Mouse (Mus musculus) kidney, embryonic 15.5 days (tissue): ENCODE data around the gene Gabpb2. TPM values are rescaled to one million over a fixed set of nuclear protein-coding genes. Genes with fewer than 3 reads are reported as not detected.

Experiments used
- ATAC-seq: fragments of 200-750 bp; cut with Nextera tagmentation; replicated peaks from 2 replicates; pipeline ENCODE4 v1.8.0; 2017; ENCODE audit warnings: moderate TSS enrichment; ENCODE audit not compliant: low FRiP score
- H3K27ac ChIP-seq: fragments of 300-500 bp; sonication (generic); 2 replicates; pipeline ENCODE4 v1.5.1; 2015; ENCODE audit warnings: mild to moderate bottlenecking, inconsistent platforms
- H3K27me3 ChIP-seq: fragments of 300-500 bp; sonication (generic); 2 replicates; pipeline ENCODE4 v1.6.1; 2015; ENCODE audit warnings: inconsistent platforms
- H3K36me3 ChIP-seq: fragments of 300-500 bp; sonication (generic); 2 replicates; pipeline ENCODE4 v1.6.1; 2015; ENCODE audit warnings: inconsistent platforms
- H3K4me1 ChIP-seq: fragments of 300-500 bp; sonication (generic); 2 replicates; pipeline ENCODE4 v1.6.1; 2015; ENCODE audit warnings: inconsistent platforms
- H3K4me2 ChIP-seq: fragments of 300-500 bp; sonication (generic); 2 replicates; pipeline ENCODE4 v1.6.1; 2015; ENCODE audit warnings: moderate library complexity, mild to moderate bottlenecking, inconsistent platforms
- H3K4me3 ChIP-seq: fragments of 300-500 bp; sonication (generic); replicated peaks from 2 replicates; pipeline ENCODE4 v1.5.1; 2015; ENCODE audit warnings: mild to moderate bottlenecking, inconsistent platforms
- H3K9ac ChIP-seq: fragments of 300-500 bp; sonication (generic); 2 replicates; pipeline ENCODE4 v1.6.1; 2015; ENCODE audit warnings: mild to moderate bottlenecking, inconsistent platforms
- H3K9me3 ChIP-seq: fragments of 300-500 bp; sonication (generic); replicated peaks from 2 replicates; pipeline ENCODE4 v1.6.1; 2016; ENCODE audit warnings: inconsistent platforms
- WGBS: fragments of 180-500 bp; shearing (Covaris S2); methylation state at CpG from one replicate; pipeline ENCODE4 v1.1.7; 2015; ENCODE audit warnings: mixed read lengths; 5-methylcytosine and 5-hydroxymethylcytosine counted together
- polyA plus RNA-seq: library from polyadenylated mRNA; unstranded; fragments of >200 nt; fragmentation: Nextera tagmentation; extraction: Ambion mirVana; gene quantifications from 2 replicates; pipeline ENCODE4 v1.2.1, GENCODE M21; 2015

Gabpb2 gene
- polyA plus RNA-seq, 1 experiment from 2014 or later: 10.0 TPM

GRCm38 (mm10) chr3:95162345-95162628, 55.4 kb downstream of the Gabpb2 start:
- H3K4me3 ChIP-seq: no peak overlapping the region; the same call in 1 of the 2 replicates
- no peak overlapping the region for H3K27ac ChIP-seq
- no peaks in the 10 kb centered on the region for H3K9me3 ChIP-seq
- peaks cover 2% of the 10 kb centered on the region; the same call in 1 of the 2 replicates for H3K27me3 ChIP-seq
- peaks cover 17% of the 10 kb centered on the region for H3K36me3 ChIP-seq
- ATAC-seq: no peak
- H3K4me1 ChIP-seq: peaks cover 35% of the 10 kb centered on the region
- WGBS: 50% methylated on average over 2 of the region's 2 CpGs
- H3K4me2 ChIP-seq: peak overlapping the region; percentile 85
- H3K9ac ChIP-seq: no peak overlapping the region

- Histone ChIP-seq H3K4me3 (peak overlapping the region; percentile 60), H3K36me3 (peaks cover 12% of the 10 kb centered on the region), H3K27me3 (peaks cover 2% of the 10 kb centered on the region; the same call in 1 of the 2 replicates), H3K4me1 (peaks cover 35% of the 10 kb centered on the region), H3K4me2 (peak overlapping the region; percentile 85), H3K9me3 (no peaks in the 10 kb centered on the region), H3K27ac (no peak overlapping the region), H3K9ac (peak overlapping the region; percentile 58)
- 7% methylated on average over 9 of the region's 9 CpGs for WGBS
- no peak for ATAC-seq
These were observed 55.9 kb downstream of the Gabpb2 start for GRCm38 (mm10) chr3:95161618-95162344.

- ATAC-seq: peak; percentile 37
- peak overlapping the region; percentile 60 for H3K4me3 ChIP-seq
- no peak overlapping the region for H3K27ac ChIP-seq
- peak overlapping the region; percentile 58 for H3K9ac ChIP-seq
- peaks cover 35% of the 10 kb centered on the region for H3K4me1 ChIP-seq
- WGBS: under 1% methylated on average over 30 of the region's 30 CpGs
- H3K4me2 ChIP-seq: peak overlapping the region; percentile 85
- H3K9me3 ChIP-seq: no peaks in the 10 kb centered on the region
- peaks cover 6% of the 10 kb centered on the region for H3K36me3 ChIP-seq
- H3K27me3 ChIP-seq: peaks cover 2% of the 10 kb centered on the region; the same call in 1 of the 2 replicates
These were observed 56.6 kb downstream of the Gabpb2 start for GRCm38 (mm10) chr3:95161041-95161551.

- Histone ChIP-seq H3K27me3 (peaks cover 2% of the 10 kb centered on the region; the same call in 1 of the 2 replicates), H3K4me1 (peaks cover 35% of the 10 kb centered on the region), H3K4me3 (peak within 1 kb of the TSS; percentile 60), H3K36me3 (no peaks in the 10 kb centered on the region; the same call in 1 of the 2 replicates), H3K9me3 (no peaks in the 10 kb centered on the region), H3K4me2 (peak within 1 kb of the TSS; percentile 85), H3K9ac (peak within 1 kb of the TSS; percentile 58), H3K27ac (0 out of 2 replicates have a peak within 1 kb of the TSS, but pooled peaks have one; percentile 4)
- peak; percentile 97 for ATAC-seq
- WGBS: under 1% methylated on average over 66 of the region's 66 CpGs
These were observed 57.4 kb downstream of the Gabpb2 start, which contains the start of gene Sema6c for GRCm38 (mm10) chr3:95159987-95160963. Gene Sema6c, plus strand, starts transcription at chr3:95160457.

- peak overlapping the region; percentile 39; the same call in 1 of the 2 replicates for H3K9ac ChIP-seq
- ATAC-seq: no peak
These were observed 58.2 kb downstream of the Gabpb2 start for GRCm38 (mm10) chr3:95159511-95159986.

GRCm38 (mm10) chr3:95153874-95154273, 63.8 kb downstream of the Gabpb2 start:
- Histone ChIP-seq H3K4me2 (no peak overlapping the region), H3K4me3 (no peak overlapping the region), H3K36me3 (no peaks in the 10 kb centered on the region), H3K9ac (no peak overlapping the region), H3K4me1 (no peaks in the 10 kb centered on the region), H3K9me3 (no peaks in the 10 kb centered on the region), H3K27me3 (peaks cover 2% of the 10 kb centered on the region; the same call in 1 of the 2 replicates), H3K27ac (no peak overlapping the region)
- ATAC-seq: no peak
- WGBS: 51% methylated on average over 4 of the region's 4 CpGs

More at GRCm38 (mm10) chr3:95159511-95159986, 58.2 kb downstream of the Gabpb2 start:
- Histone ChIP-seq H3K36me3 (no peaks in the 10 kb centered on the region; the same call in 1 of the 2 replicates), H3K4me2 (peak overlapping the region; percentile 85), H3K4me3 (peak overlapping the region; percentile 60), H3K9me3 (no peaks in the 10 kb centered on the region), H3K27ac (no peak overlapping the region), H3K4me1 (peaks cover 35% of the 10 kb centered on the region), H3K27me3 (peaks cover 2% of the 10 kb centered on the region; the same call in 1 of the 2 replicates)
- 14% methylated on average over 8 of the region's 8 CpGs for WGBS

- no peak for ATAC-seq
- H3K4me3 ChIP-seq: no peak overlapping the region
- H3K9me3 ChIP-seq: no peaks in the 10 kb centered on the region
- H3K9ac ChIP-seq: no peak overlapping the region
- no peak overlapping the region for H3K27ac ChIP-seq
- no peaks in the 10 kb centered on the region for H3K36me3 ChIP-seq
- WGBS: 50% methylated on average over 3 of the region's 3 CpGs
- H3K4me2 ChIP-seq: no peak overlapping the region
- no peaks in the 10 kb centered on the region for H3K4me1 ChIP-seq
- H3K27me3 ChIP-seq: no peaks in the 10 kb centered on the region
These were observed 69.8 kb downstream of the Gabpb2 start for GRCm38 (mm10) chr3:95147924-95148323.

GRCm38 (mm10) chr3:95142617-95143011, 75.1 kb downstream of the Gabpb2 start:
- no peak overlapping the region for H3K4me3 ChIP-seq
- peak; percentile 59 for ATAC-seq
- 10% methylated on average over 5 of the region's 5 CpGs for WGBS
- H3K36me3 ChIP-seq: peaks cover 20% of the 10 kb centered on the region
- H3K9ac ChIP-seq: no peak overlapping the region
- H3K27ac ChIP-seq: no peak overlapping the region
- no peaks in the 10 kb centered on the region for H3K9me3 ChIP-seq
- peaks cover 3% of the 10 kb centered on the region; the same call in 1 of the 2 replicates for H3K4me1 ChIP-seq
- no peaks in the 10 kb centered on the region for H3K27me3 ChIP-seq
- no peak overlapping the region for H3K4me2 ChIP-seq

GRCm38 (mm10) chr3:95141952-95142616, 75.6 kb downstream of the Gabpb2 start, which contains the start of gene Tnfaip8l2:
Gene Tnfaip8l2, minus strand, starts transcription at chr3:95142360.
- Histone ChIP-seq H3K4me2 (no peak within 1 kb of the TSS), H3K27ac (no peak within 1 kb of the TSS), H3K27me3 (no peaks in the 10 kb centered on the region), H3K4me3 (no peak within 1 kb of the TSS), H3K36me3 (peaks cover 20% of the 10 kb centered on the region), H3K4me1 (peaks cover 3% of the 10 kb centered on the region; the same call in 1 of the 2 replicates), H3K9me3 (no peaks in the 10 kb centered on the region), H3K9ac (no peak within 1 kb of the TSS)
- WGBS: 85% methylated on average over 10 of the region's 10 CpGs
- ATAC-seq: no peak

- Histone ChIP-seq H3K36me3 (peaks cover 20% of the 10 kb centered on the region), H3K4me2 (no peak overlapping the region), H3K4me3 (no peak overlapping the region), H3K27me3 (no peaks in the 10 kb centered on the region), H3K9me3 (no peaks in the 10 kb centered on the region), H3K27ac (no peak overlapping the region), H3K4me1 (peaks cover 3% of the 10 kb centered on the region; the same call in 1 of the 2 replicates), H3K9ac (no peak overlapping the region)
- no peak for ATAC-seq
- WGBS: 92% methylated on average over 9 of the region's 9 CpGs
These were observed 76.2 kb downstream of the Gabpb2 start for GRCm38 (mm10) chr3:95141474-95141873.

- no peaks in the 10 kb centered on the region for H3K27me3 ChIP-seq
- peaks cover 8% of the 10 kb centered on the region for H3K4me1 ChIP-seq
- H3K4me3 ChIP-seq: no peak overlapping the region
- no peaks in the 10 kb centered on the region for H3K9me3 ChIP-seq
- no peak overlapping the region for H3K9ac ChIP-seq
- H3K27ac ChIP-seq: no peak overlapping the region
- 94% methylated on average over 6 of the region's 6 CpGs for WGBS
- H3K4me2 ChIP-seq: no peak overlapping the region
- ATAC-seq: no peak
- peaks cover 20% of the 10 kb centered on the region for H3K36me3 ChIP-seq
These were observed 76.9 kb downstream of the Gabpb2 start for GRCm38 (mm10) chr3:95140795-95141194.
